Mouse (Mus musculus) hindbrain, postnatal 0 days (tissue): ENCODE results near the gene 1700001C02Rik. TPM values are rescaled to one million over a fixed set of nuclear protein-coding genes. Genes with fewer than 3 reads are reported as not detected.

Experiments
- ATAC-seq: fragments of 200-750 bp; cut with Nextera tagmentation; 2 replicates; pipeline ENCODE4 v1.8.0; 2017; ENCODE audit warnings: mild to moderate bottlenecking, moderate TSS enrichment, moderate library complexity
- DNase-seq: peaks from one replicate; pipeline ENCODE4 v3.0.0-alpha.2; 2015; ENCODE audit warnings: low spot score
- H3K27ac ChIP-seq: fragments of 300-500 bp; sonication (generic); 2 replicates; pipeline ENCODE4 v1.5.1; 2014; ENCODE audit warnings: mild to moderate bottlenecking
- H3K27me3 ChIP-seq: fragments of 300-500 bp; sonication (generic); 2 replicates; pipeline ENCODE4 v1.6.1; 2014; ENCODE audit warnings: low read length, mixed read lengths; ENCODE audit not compliant: insufficient read depth
- H3K36me3 ChIP-seq: fragments of 300-500 bp; sonication (generic); 2 replicates; pipeline ENCODE4 v1.6.1; 2014; ENCODE audit warnings: low read length, mixed read lengths; ENCODE audit not compliant: insufficient read depth
- H3K4me1 ChIP-seq: fragments of 300-500 bp; sonication (generic); 2 replicates; pipeline ENCODE4 v1.6.1; 2014; ENCODE audit warnings: antibody characterized with exemption, low read length, mixed read lengths; ENCODE audit not compliant: insufficient read depth
- H3K4me2 ChIP-seq: fragments of 300-500 bp; sonication (generic); 2 replicates; pipeline ENCODE4 v1.6.1; 2014; ENCODE audit warnings: low read depth, mild to moderate bottlenecking, low read length, moderate library complexity, mixed read lengths
- H3K4me3 ChIP-seq: fragments of 300-500 bp; sonication (generic); 2 replicates; pipeline ENCODE4 v1.5.1; 2014; ENCODE audit warnings: low read length
- H3K9ac ChIP-seq: fragments of 300-500 bp; sonication (generic); replicated peaks from 2 replicates; pipeline ENCODE4 v1.6.1; 2014; ENCODE audit warnings: mild to moderate bottlenecking, low read length, moderate library complexity, mixed read lengths
- H3K9me3 ChIP-seq: fragments of 300-500 bp; sonication (generic); 2 replicates; pipeline ENCODE4 v1.6.1; 2016; ENCODE audit warnings: low read length, mixed read lengths
- CTCF ChIP-seq: IDR thresholded peaks from 2 replicates; pipeline ENCODE4 v1.5.1; 2016; ENCODE audit warnings: antibody characterized with exemption, control low read depth, low read depth
- WGBS: fragments of 180-500 bp; shearing (Covaris S2); extraction: QIAGEN DNeasy Blood & Tissue Kit; methylation state at CpG from one replicate; pipeline ENCODE4 v1.1.7; 2014; 5-methylcytosine and 5-hydroxymethylcytosine counted together
- polyA plus RNA-seq: library from polyadenylated mRNA; unstranded; fragments of >200 nt; fragmentation: Nextera tagmentation; extraction: Ambion mirVana; gene quantifications from 2 replicates; pipeline ENCODE4 v1.2.1, GENCODE M21; 2015
- total RNA-seq: library from RNA; depleted of rRNA; stranded (reverse); fragments of >200 nt; gene quantifications from 2 replicates; pipeline ENCODE4 v1.2.3, GENCODE M21; 2014

Gene 1700001C02Rik
- total and polyA plus RNA-seq, 2 experiments from 2014 or later, result 3.4 TPM; not detected in 1

- peak; percentile 24 for DNase-seq
These were observed 23.7 kb upstream of the 1700001C02Rik start for GRCm38 (mm10) chr5:30442196-30442595.

GRCm38 (mm10) chr5:30444327-30444895 lies 21.4 kb upstream of the 1700001C02Rik start:
- ATAC-seq, result peak; percentile 24; the same call in 1 of the 2 replicates
- no peaks in the 10 kb centered on the region for H3K4me1 ChIP-seq
- no peaks in the 10 kb centered on the region for H3K36me3 ChIP-seq
- H3K9me3 ChIP-seq, result no peaks in the 10 kb centered on the region
- peak; percentile 25 for DNase-seq
- 66% methylated on average over 13 of the region's 13 CpGs for WGBS
- H3K27ac ChIP-seq, result no peak overlapping the region
- H3K4me2 ChIP-seq, result no peak overlapping the region
- H3K9ac ChIP-seq, result no peak overlapping the region
- TF ChIP-seq CTCF, result no peak
- H3K27me3 ChIP-seq, result no peaks in the 10 kb centered on the region
- no peak overlapping the region for H3K4me3 ChIP-seq

More at GRCm38 (mm10) chr5:30442196-30442595, 23.7 kb upstream of the 1700001C02Rik start:
- Histone ChIP-seq H3K4me2 (no peak overlapping the region), H3K4me1 (no peaks in the 10 kb centered on the region), H3K9ac (no peak overlapping the region), H3K36me3 (no peaks in the 10 kb centered on the region), H3K27ac (no peak overlapping the region), H3K27me3 (no peaks in the 10 kb centered on the region), H3K9me3 (no peaks in the 10 kb centered on the region), H3K4me3 (no peak overlapping the region)
- 62% methylated on average over 5 of the region's 5 CpGs for WGBS
- peak; percentile 65 for TF ChIP-seq CTCF
- no peak for ATAC-seq

GRCm38 (mm10) chr5:30456056-30456455 lies 9.8 kb upstream of the 1700001C02Rik start:
- peak; percentile 52 for DNase-seq
- ATAC-seq, result no peak
- Histone ChIP-seq H3K4me3 (no peak overlapping the region), H3K4me2 (no peak overlapping the region), H3K27ac (no peak overlapping the region), H3K4me1 (peaks cover under 1% of the 10 kb centered on the region; the same call in 1 of the 2 replicates), H3K27me3 (no peaks in the 10 kb centered on the region), H3K9ac (no peak overlapping the region), H3K36me3 (no peaks in the 10 kb centered on the region), H3K9me3 (no peaks in the 10 kb centered on the region)
- TF ChIP-seq CTCF, result peak; percentile 55
- WGBS, result 56% methylated on average over 6 of the region's 6 CpGs

GRCm38 (mm10) chr5:30460155-30460554 lies 5.7 kb upstream of the 1700001C02Rik start:
- WGBS, result 28% methylated on average over 4 of the region's 4 CpGs
- Histone ChIP-seq H3K27ac (no peak overlapping the region), H3K4me3 (no peak overlapping the region), H3K9ac (no peak overlapping the region), H3K27me3 (no peaks in the 10 kb centered on the region), H3K4me2 (no peak overlapping the region), H3K9me3 (no peaks in the 10 kb centered on the region), H3K4me1 (peaks cover 8% of the 10 kb centered on the region), H3K36me3 (no peaks in the 10 kb centered on the region)
- TF ChIP-seq CTCF, result peak; percentile 64
- peak; percentile 61 for DNase-seq
- ATAC-seq, result no peak; the same call in 1 of the 2 replicates

GRCm38 (mm10) chr5:30461821-30462220 lies 4.0 kb upstream of the 1700001C02Rik start, which contains the start of gene Otof:
Gene Otof, minus strand, starts transcription at chr5:30461932.
- H3K4me3 ChIP-seq, result peak within 1 kb of the TSS; percentile 2; the same call in 1 of the 2 replicates

GRCm38 (mm10) chr5:30466315-30466714 lies 468 bp downstream of the 1700001C02Rik start:
- Histone ChIP-seq H3K9ac (0 out of 2 replicates have a peak overlapping the region, but pooled peaks have one; percentile 3), H3K27me3 (no peaks in the 10 kb centered on the region), H3K9me3 (no peaks in the 10 kb centered on the region), H3K4me1 (peaks cover 17% of the 10 kb centered on the region), H3K4me2 (peak overlapping the region; percentile 56), H3K27ac (no peak overlapping the region), H3K4me3 (peak overlapping the region; percentile 26), H3K36me3 (no peaks in the 10 kb centered on the region)
- ATAC-seq (peak; percentile 16; the same call in 1 of the 2 replicates), DNase-seq (peak; percentile 35)
- WGBS, result 24% methylated on average over 9 of the region's 9 CpGs
- no peak for TF ChIP-seq CTCF

More at GRCm38 (mm10) chr5:30461821-30462220, 4.0 kb upstream of the 1700001C02Rik start, which contains the start of gene Otof:
- WGBS, result 10% methylated on average over 12 of the region's 12 CpGs
- ATAC-seq, result peak; percentile 83
- H3K36me3 ChIP-seq, result no peaks in the 10 kb centered on the region
- no peaks in the 10 kb centered on the region for H3K27me3 ChIP-seq
- H3K9me3 ChIP-seq, result no peaks in the 10 kb centered on the region
- peak within 1 kb of the TSS; percentile 46 for H3K4me2 ChIP-seq
- DNase-seq, result peak; percentile 76
- H3K4me1 ChIP-seq, result peaks cover 17% of the 10 kb centered on the region
- H3K27ac ChIP-seq, result no peak within 1 kb of the TSS
- H3K9ac ChIP-seq, result peak within 1 kb of the TSS; percentile 10; the same call in 1 of the 2 replicates
- TF ChIP-seq CTCF, result no peak

- Histone ChIP-seq H3K27ac (no peak overlapping the region), H3K9ac (no peak overlapping the region), H3K36me3 (no peaks in the 10 kb centered on the region), H3K27me3 (no peaks in the 10 kb centered on the region), H3K4me1 (peaks cover 12% of the 10 kb centered on the region), H3K4me3 (no peak overlapping the region), H3K9me3 (no peaks in the 10 kb centered on the region), H3K4me2 (no peak overlapping the region)
- WGBS, result 56% methylated on average over 6 of the region's 6 CpGs
- no peak for ATAC-seq
- TF ChIP-seq CTCF, result no peak
- DNase-seq, result no peak
These were observed 4.6 kb downstream of the 1700001C02Rik start for GRCm38 (mm10) chr5:30470454-30470853.
